Mouse (Mus musculus): ENCODE measurements around the gene Ssbp4. TPM values are rescaled to one million over a fixed set of nuclear protein-coding genes. Genes with fewer than 3 reads are reported as not detected.

Gene Ssbp4
- polyA plus RNA-seq, 1 experiment: 1,213 TPM

DNA sequence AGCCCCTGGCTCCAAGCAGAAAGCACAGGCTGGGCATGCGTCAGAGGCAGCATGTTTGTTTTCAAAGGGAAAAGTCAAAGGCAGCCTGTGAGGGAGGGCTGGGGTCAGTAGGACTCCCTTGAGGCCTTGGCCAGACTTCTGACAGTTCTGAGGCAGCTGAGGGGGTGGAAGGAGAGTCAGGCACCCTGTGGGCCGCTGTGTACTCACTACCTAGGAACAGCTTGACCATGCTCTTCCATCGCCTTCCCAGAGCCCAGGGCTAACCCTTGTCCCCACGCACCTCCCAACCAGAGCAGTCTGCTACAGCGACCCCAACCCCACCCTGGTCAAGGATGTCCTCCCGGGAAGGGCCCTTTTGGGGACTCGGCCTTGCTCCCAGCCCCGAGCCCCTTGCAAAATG, 15.5 kb downstream of the Ssbp4 start:
- TF ChIP-seq GATA1 (IDR thresholded peaks at IDR 0.05; ENCODE audit: low read length): no peak

DNA sequence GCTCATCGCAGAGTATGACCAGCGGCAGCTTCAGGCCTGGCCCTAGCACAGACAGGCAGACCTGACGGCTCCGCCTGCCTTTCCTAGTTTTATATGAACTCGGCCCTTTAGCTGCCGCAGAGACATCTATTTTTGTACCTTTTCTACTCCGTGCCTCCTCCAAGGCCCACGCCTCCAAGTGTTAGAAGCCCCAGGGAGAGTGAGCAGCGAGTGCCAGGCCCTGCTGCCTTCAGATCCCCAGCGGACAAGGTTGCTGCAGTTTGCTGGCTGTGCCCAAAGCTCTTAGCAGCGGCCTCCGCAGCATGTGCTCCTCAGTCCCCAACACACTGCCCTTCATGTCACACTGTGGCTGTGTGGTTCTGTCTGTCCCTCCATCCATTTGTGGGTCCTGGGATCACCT, 17.1 kb downstream of the Ssbp4 start:
- no peak for TF ChIP-seq GATA1 (IDR thresholded peaks at IDR 0.05; ENCODE audit: low read length)

- TF ChIP-seq GATA1 (IDR thresholded peaks at IDR 0.05; ENCODE audit: low read length): no peak
Observed at GRCm38 (mm10) chr8:70585258-70585652, 23.4 kb downstream of the Ssbp4 start.

GRCm38 (mm10) chr8:70584606-70585257, 23.9 kb downstream of the Ssbp4 start:
- TF ChIP-seq GATA1 (IDR thresholded peaks at IDR 0.05; ENCODE audit: low read length): no peak

GRCm38 (mm10) chr8:70583476-70584387, 24.9 kb downstream of the Ssbp4 start:
- no peak for TF ChIP-seq GATA1 (IDR thresholded peaks at IDR 0.05; ENCODE audit: low read length)

GRCm38 (mm10) chr8:70577207-70577606, 31.5 kb downstream of the Ssbp4 start:
- TF ChIP-seq GATA1 (IDR thresholded peaks at IDR 0.05; ENCODE audit: low read length): no peak

DNA sequence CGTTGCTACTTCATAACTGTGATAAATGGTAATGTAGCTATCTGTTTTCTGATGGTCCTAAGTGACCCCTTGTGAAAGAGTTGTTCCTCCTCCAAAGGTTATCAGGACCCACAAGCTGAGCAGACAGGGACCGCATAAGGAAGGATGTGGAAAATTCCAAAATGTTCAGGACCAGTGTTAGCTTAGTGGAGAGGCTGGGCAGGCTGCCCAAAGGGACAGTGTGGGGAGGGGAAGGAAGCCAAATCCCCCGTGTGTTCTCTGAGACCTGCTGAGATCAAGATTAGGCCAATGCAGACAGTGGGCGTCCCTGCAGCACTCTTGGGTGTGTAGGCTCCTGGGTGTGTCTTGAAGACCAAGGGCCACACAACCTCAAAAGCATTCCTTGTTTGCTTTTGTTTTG, 33.8 kb downstream of the Ssbp4 start:
- TF ChIP-seq GATA1 (IDR thresholded peaks at IDR 0.05; ENCODE audit: low read length): no peak

DNA sequence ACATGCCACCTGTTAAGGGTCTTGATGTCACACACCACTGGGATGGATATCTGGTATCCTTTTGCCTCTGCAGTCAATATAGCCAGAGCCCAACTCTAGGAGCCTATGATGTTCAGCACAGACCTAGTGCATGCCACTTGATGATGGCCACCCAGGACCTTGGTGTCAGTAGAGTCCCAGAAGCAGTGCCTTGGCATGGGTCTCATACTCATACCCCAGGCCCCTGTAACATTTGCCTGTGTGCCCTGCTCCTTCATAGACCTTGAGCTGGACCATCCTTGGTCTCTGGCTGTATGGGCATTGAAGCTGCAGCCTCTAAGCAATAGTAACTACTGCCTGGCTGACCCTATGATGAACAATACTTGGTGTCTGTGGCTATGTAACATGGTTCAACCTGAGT, 34.4 kb downstream of the Ssbp4 start:
- no peak for TF ChIP-seq GATA1 (IDR thresholded peaks at IDR 0.05; ENCODE audit: low read length)

DNA sequence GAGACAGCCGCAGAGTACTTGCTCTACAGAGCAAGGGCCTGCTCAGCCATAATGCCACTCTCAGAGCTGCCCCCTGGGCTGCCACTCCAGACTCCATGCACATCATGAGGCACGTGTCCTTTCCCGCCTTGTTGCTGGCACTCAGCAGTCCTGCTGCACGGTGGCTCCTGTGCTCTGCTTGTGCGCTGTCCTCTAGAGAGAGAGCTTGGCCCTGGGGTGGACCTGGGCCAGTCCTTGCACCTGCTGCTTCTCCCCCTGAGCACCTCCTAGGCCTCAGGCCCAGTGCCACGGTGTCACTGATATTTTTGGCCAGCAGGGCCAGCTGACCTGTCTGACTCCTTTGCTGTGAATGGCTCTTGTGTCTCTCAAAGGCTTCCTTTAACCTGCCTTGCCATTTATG, 37.7 kb downstream of the Ssbp4 start:
- no peak for TF ChIP-seq GATA1 (IDR thresholded peaks at IDR 0.05; ENCODE audit: low read length)

DNA sequence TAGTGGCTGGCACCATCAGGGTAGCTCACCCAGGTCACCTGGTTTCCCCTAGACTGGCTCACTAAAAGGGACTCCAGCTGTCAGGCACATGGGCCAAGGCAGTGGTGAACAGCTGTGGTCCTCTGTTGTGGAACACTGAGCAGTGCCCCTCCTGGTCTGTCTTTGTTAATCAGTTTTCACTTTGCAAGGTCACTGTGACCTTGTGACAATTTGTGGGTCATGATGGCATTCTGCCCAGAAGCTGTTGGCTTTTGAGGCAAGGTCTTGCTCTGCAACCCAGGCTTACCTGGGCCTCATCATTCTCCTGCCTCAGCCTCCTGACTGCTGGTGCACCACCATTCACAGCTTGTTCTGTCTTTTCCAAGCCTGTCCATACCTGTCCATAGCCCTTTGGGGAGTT, 38.3 kb downstream of the Ssbp4 start:
- TF ChIP-seq GATA1 (IDR thresholded peaks at IDR 0.05; ENCODE audit: low read length): no peak

GRCm38 (mm10) chr8:70565561-70565960, 43.1 kb downstream of the Ssbp4 start:
- TF ChIP-seq GATA1 (IDR thresholded peaks at IDR 0.05; ENCODE audit: low read length): no peak

- no peak for TF ChIP-seq GATA1 (IDR thresholded peaks at IDR 0.05; ENCODE audit: low read length)
Observed at GRCm38 (mm10) chr8:70564696-70565235, 43.9 kb downstream of the Ssbp4 start.

DNA sequence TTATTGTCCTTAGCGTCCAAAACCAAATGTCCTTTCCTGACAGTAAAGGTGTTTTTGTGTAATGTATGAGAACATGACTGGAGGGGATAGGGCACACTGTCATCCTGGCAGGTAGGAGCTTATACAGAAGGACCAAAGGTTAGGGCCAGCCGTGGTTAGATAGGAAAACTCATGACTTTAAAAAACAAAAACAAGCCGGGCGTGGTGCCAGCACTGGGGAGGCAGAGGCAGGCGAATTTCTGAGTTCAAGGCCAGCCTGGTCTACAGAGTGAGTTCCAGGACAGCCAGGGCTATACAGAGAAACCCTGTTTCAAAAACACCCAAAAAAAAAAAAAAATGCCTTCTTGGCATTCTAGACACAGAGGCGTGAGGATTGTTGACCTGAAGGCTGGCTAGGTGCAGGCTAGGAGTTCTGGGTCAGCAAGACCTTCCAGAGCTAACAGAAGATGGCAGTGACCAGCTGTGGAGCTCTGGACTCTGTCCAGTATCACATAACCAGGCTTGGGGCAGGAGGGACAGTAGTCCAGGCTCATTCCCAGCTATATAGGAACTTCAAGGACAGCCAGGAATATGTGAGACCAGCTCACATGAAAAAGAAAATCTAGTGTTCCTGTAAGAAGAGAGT, 44.8 kb downstream of the Ssbp4 start:
- no peak for TF ChIP-seq GATA1 (IDR thresholded peaks at IDR 0.05; ENCODE audit: low read length)

DNA sequence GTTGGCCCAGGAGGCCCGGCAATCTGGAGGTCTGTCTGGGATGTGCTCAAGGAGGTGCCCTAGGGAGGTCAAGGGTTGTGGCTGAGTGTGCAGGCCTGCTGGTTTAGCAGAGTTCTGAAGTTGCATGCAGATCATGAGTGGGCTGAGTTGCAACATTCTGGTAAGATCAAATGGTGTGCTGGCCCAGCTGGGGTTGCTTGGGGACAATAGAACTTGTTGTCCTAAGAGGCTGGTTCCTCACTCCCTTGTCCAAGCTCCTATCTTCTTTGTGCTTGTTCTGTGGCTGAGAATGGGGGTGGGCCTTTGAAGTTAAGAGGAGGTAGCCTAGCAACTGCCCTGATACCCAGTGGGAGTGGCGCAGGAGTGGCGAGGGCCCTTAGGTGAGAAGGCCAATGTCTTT, 45.9 kb downstream of the Ssbp4 start:
- no peak for TF ChIP-seq GATA1 (IDR thresholded peaks at IDR 0.05; ENCODE audit: low read length)

GRCm38 (mm10) chr8:70561809-70562535, 46.7 kb downstream of the Ssbp4 start:
- no peak for TF ChIP-seq GATA1 (IDR thresholded peaks at IDR 0.05; ENCODE audit: low read length)

All from G1E-ER4 (cell line).